Mouse (Mus musculus) testis, postnatal 10 days (tissue): Measurements from ENCODE around the gene Arl2bp.
A peak's percentile ranks its signal among the peaks of the same experiment; 100 is the strongest.

Experiments
- DNase-seq: peaks from one replicate; pipeline ENCODE4 v3.0.0; 2021; ENCODE audit warnings: low spot score

The Arl2bp gene

DNA sequence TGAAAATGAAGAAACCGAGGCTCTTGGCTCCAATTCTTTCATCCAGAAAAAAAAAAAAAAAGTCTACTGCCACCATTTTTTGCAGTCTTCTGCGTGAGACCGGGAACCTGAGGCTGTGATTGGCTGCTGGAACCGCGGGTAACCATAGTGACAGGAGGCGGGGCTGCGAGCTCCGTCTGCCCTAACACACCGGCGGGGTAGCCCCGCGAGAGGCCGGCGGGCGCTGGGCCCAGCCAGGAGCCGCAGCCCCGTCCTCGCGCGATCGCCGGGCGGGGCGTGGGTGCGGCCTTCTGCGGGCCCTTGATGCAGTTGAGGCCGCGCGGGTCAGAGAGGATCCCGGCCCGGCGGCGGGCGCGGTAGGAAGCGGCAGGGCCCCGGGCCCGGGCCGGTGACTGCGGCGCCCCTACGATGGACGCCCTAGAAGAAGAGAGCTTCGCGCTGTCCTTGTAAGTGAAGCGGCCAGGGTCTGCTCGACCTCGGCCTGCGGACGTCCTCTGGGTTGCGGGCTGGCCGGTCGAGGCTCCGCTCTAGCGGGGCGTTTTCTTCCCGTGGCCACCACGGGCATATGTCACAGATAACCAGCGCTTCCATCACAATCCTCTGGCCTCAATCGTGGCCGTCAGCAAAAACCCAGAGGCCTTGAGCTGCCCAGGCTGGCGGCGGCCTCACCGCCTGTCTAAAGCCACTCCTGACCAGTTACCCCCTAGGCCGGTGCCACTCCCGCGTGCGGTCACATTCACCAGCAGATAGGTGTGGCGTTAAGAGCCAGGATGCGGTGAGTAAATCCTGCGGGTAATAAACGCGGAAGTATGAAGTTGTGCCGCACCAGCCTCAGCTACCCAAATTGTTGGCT, at the start of gene Arl2bp:
Gene Arl2bp (plus strand): TSS at position 145 of the 853 bp plus-strand sequence.
- peak; percentile 97 for DNase-seq

DNA sequence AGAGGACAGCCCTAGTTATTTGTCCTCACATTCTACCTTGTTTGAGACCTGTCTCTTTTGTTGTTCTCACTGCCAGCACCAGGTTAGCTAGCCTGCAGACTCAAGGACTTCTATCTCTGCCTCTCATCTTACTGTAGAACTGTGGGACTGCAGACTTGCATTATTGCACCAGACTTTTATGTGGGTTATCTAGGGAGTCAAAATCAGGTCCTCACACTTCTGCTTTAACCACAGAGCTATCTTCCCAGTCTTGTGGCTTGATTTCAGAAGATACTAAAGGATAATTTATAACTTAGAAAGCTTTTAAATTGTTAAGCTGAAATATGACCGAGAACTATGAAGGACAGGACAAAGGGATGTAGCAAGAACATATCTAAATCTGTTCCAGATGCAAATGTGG, 41.5 kb upstream of the Arl2bp start:
- no peak for DNase-seq

DNA sequence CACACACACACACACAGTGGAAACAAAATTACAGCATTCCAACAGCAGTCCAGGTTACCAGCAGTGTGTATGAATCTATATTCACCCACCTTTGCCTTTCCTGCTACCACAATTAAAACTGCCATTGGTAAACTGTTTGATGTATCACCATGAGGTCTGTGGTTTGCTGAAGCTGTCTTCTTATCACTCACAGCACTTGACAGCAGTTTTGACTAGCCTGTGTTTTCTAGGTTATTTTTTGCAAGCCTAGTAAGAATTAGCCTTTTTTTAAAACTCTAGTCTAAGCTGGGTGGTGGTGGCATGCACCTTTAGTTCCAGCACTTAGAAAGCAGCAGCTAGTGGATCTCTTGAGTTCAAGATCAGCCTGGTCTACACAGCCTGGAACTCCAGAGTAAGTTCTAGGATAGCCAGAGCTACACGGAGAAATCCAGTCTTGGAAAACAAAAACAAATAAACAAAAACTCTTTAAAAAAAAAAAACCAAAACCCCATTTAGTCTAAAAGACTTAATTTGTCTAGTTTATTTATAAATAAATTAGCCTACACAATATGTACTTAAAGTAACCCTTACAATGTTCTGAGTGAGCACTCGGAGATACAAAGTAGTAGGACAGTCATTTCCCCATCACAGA, 32.7 kb upstream of the Arl2bp start:
- DNase-seq: no peak

DNA sequence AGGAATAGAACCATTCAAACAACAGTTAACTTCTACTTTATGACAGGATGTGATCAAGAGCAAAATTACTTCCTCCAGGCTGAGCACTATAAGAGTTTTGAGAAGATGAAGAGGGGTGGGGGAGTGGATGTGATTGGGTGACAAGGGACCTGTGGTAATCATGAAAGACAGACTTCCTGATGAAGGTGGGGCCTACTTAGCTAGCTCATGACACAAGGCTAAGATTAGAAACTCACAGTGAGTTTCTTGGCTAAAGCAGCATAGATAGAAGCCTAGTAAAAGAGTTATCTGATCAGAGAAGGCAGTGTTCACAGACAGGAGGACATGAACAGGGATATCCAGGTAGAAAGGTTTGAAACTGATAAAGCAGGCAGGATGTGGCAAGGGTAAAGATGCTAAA, 32.2 kb upstream of the Arl2bp start:
- no peak for DNase-seq

GRCm38 (mm10) chr8:94641183-94641582, 25.2 kb upstream of the Arl2bp start:
- DNase-seq: no peak

DNA sequence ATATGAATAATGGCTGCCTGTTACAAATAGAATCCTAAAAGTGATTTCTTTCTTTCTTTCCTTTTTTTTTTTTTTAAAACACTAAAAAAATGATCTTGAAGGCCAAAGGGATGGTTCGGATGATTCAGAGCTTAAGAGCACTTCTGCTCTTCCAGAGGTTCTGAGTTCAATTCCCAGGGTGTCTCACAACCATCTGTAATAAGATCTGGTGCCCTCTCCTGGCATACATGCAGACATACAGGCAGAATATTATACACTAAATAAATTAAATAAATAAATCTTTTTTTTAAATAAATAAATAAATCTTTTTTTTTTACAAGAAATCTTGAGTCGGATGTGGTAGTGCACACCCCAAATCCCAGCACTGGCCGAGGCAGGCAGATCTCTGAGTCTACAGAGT, 24.5 kb upstream of the Arl2bp start:
- DNase-seq: no peak

DNA sequence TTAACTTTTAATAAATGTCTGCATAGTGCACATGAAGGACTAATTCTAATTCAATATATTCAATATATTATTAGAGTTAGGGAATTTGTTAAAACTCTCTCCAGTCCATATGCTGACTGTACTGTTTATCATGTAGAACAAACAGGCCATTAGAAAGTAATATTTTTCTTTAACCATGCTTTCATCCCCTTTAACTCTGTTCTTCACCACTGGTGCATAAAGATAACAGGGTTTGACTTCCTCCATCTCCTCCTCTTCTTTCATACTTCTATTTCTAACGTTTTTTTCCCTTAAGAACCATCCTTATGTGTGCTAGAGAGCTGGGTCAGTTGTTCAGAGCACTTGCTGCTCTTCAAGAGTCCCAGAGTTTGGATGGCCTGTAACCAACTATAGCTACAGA, 21.2 kb upstream of the Arl2bp start:
- no peak for DNase-seq

- no peak for DNase-seq
These were observed 20.2 kb upstream of the Arl2bp start for GRCm38 (mm10) chr8:94646165-94646564.

DNA sequence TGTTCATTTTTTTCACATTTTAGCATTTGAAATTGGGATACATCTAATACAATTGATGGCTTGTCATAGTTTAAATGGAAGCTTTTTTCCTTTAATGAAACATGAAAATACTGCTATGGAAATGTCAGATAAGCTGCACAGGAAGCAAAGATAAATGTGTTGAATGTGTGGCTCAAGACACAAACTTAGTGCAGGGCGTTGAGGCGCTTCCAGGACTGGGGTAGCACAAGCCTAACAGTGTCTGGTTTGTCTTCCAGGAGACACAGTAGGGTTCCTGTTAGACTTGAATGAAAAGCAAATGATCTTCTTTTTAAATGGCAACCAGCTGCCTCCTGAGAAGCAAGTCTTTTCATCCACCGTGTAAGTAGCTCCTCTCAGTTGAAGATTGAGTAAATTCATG, 16.9 kb upstream of the Arl2bp start:
- DNase-seq: no peak

DNA sequence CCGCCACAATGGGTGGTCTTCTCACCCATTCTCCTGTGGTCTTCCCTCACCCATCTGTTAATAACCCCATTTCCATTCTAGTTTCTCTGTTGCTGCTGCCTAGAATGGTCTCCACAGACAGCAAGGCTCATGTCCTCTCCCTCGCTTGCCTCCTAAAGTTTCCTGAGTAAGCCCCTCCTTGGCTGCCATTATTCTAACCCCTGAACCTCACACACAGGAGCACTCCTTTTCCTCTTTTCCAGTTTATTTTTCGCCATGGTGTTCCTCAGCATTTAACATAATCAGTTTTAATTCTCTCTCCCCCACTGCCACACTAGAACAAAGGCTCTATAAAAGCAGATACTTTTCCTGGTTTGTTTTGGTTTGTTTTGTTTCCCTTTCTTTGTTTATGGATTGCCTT, 13.4 kb upstream of the Arl2bp start:
- no peak for DNase-seq

DNA sequence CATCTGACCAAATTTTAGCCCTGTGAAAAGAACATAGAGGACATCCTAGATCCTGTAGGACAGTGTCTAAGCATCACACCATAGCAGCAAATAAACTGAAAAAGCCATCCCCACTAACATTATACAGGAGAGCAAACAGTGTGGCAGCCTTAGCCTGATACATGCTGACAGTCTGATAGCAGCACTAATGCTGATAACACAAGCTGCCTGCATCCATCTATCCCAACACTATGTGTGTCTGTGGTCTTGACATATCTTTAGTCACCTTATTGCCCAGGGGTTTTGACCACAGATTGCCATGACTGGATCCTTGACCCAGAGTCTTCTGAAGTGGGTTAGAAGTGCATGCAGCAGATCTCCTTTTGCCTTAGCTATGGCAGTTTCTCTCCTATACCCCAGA, 11.4 kb upstream of the Arl2bp start:
- no peak for DNase-seq

DNA sequence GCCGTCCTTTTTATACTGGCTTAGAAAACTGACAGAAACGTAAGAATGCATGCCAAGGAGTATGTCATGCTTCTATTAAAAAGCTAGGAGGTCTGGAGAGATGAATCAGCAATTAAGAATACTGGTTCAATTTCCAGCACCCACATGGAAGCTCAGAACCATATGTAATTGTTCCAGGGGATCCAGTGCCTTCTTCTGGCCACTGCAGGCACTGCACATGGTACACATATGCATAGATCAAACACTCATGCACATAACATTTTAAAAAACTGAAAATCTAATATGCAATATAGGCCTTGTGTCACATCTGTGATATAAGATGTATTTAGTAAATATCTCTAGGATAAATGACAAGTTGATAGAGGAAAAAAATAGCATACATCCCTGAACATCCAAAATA, 8.4 kb upstream of the Arl2bp start:
- DNase-seq: no peak

DNA sequence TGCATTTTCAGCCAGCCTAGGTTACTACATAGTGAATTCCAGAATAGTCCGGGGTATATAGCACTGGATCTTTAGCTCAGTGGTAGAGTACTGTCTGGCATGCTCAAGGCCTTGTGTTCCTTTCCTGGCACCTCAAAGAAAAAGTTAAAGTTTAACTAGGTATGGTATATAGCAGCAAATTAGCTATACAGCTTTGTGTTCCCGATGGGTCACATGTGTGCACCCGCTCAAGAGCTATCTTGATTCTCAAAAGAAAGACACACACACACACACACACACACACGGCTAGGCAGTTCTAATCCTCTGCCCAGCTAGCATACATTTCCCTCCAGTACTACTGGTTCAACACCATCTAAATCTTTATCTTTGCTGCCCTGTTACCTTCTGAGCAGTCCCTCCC, 6.0 kb upstream of the Arl2bp start:
- no peak for DNase-seq

- no peak for DNase-seq
These were observed 1.7 kb upstream of the Arl2bp start for GRCm38 (mm10) chr8:94664722-94665121.

DNA sequence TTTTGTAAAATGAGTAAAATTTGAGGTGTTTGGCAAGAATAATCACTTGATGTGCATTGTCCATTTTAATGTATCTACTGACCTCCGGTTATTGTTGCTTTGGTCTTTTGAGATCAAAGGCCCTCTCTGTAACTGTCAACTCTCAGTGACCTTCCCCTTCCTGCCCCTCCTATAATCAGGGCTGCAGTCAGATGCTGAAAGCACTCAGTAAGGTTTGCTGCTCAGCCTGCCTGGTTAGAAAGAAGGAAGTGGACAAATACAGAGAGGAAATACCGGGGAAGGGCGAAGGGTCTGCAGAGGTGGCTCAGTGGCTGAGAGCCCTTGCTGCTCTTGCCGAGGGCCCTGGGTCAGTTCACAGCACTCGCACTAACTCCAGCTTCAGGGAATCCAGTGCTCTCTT, 8.0 kb downstream of the Arl2bp start:
- no peak for DNase-seq

DNA sequence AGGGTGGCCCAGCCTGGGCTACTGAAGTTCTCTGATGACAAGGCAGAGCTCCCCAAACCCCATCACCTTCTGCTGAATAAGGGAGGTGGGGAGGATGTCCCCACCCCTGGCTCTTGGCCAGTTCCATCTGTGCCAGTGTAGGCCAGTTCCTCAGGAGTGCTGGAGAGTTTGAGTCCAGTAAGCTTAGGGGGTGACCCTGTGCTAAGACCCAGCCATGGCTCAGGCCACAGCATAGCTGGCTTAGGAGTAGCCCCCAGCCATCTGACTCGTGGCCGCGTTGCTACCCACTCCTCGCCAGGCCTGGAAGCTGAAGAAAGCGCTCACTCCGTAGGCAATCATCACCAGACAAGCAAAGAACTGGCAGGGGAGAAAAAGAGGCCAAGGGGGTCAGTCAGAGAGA, 9.5 kb downstream of the Arl2bp start:
- DNase-seq: no peak

- no peak for DNase-seq
These were observed 12.2 kb downstream of the Arl2bp start for GRCm38 (mm10) chr8:94678582-94678981.

- DNase-seq: no peak
These were observed 14.0 kb downstream of the Arl2bp start for GRCm38 (mm10) chr8:94680414-94680813.

DNA sequence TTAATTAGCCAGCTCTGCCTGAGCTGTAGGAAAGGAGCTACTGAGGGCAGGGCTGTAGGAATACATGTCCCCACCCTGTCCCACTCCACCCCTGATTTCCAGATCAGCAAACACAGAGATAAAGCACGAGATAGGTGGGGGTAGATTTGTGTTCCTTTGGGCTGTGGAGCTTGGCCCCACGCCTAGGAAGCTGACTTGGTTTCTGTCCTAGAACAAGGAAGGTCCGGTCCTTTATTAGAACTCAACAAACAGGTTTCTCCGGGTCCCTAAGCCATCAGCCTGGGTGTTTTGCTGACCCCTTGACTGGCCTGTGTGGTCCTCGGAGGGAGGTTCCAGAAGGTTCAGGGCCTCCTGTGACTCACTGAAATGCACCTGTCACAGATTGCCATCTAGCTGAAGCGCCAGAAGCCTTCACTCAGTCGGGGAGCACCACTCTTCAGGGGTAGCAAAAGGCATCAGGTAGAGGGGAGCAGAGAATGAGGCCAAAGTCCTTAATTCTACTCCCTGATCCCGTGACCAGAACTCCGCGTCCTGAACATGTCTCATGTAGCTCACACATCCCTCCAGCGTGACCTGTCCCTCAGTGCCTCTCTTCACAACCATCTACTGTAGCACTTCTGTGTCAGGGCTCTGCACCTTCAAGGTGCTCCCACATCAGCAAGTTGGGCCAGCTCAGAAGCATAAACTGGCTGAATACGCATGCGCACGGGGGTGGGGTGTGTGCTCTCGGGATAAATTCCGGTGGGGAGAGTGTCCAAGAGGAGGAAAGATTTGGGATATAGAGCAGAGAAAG, 16.5 kb downstream of the Arl2bp start:
- no peak for DNase-seq

DNA sequence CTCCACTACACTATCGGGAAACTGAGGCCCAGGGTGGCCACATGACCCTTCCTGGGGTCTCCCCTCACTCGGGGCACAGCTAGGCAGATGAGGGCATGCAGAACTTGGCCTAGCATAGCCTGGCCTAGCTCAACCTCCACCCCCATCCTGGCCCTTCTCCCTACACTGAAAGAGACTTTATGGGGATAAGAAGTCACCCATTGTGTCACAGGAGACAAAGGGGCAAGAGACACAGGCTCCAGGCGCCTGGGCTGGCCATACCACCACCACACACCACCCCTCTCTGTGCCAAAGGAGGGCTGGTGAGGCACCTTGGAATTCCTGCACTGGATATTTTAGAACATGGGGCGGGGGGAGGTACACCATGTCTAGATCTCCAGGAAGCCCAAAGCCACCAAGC, 17.9 kb downstream of the Arl2bp start:
- DNase-seq: no peak

DNA sequence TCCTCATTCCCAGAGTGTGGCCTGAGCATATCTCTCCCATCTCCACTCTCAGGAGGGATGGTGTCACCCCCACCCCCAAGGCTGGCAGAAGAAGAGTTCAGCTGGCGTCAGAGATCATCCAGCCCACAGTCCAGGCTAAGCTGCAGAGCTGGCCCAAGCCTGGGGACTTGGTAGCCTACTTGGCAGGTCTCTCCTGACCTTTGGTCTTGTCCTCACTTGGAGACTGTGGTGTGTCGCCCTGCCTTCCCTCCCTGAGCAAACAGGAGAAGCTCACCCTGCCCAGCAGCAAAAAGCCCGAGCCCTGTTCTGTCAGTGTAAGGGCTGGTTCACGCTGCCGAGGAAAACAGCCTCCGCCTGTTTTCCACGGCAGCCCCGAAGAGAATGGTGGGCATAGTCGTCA, 19.6 kb downstream of the Arl2bp start:
- DNase-seq: no peak

GRCm38 (mm10) chr8:94694701-94695100, 28.3 kb downstream of the Arl2bp start:
- DNase-seq: no peak
